Mouse (Mus musculus): ENCODE results near the gene Fam196b.

The Fam196b gene

DNA sequence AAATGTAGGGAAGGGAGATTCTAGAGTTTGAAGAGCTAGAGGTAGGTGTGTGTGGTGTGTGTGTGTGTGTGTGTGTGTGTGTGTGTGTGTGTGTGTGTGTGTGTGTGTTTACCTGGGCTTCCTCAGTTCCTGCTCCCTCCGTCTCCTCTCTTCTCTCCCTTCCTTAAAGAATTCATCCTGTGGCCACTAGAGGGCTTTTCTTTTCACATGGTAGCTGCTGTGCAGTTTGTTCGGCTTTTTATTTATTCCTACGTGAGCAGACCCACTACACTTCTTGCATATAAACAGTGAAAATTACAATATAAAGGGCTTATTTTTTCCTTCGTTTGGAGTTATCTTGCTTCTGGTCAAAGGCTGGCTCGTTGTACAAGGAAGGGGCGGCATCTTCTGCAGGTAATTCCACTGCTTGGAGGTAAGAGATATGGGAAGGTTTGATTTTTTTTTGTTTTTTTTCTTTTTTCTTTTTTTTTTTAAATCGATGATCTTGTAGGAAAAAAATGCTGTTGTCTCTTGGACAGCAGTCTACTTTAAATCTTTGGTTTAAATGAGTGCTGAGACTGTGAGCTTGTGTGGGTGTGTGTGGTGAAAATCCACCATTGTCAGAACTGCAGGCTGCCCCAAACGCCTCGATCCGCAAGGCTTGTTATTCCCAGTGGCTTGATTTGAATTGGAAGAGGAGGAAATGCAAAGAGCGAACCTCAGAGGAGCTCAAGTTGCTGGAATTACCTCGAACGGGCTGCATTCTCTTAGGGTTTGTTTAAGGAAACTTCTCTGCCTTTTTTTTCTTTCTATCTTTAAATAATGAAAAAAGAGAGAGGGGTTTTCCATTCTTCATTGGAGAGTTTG lies at the start of gene Fam196b:
Gene Fam196b (plus strand): TSS at position 289 of the 846 bp plus-strand sequence.
- peak; percentile 13 for DNase-seq (ENCODE audit: low spot score)

- no peak for DNase-seq (ENCODE audit: low spot score)
These were observed 42.6 kb upstream of the Fam196b start for GRCm38 (mm10) chr11:34272016-34272415.

DNA sequence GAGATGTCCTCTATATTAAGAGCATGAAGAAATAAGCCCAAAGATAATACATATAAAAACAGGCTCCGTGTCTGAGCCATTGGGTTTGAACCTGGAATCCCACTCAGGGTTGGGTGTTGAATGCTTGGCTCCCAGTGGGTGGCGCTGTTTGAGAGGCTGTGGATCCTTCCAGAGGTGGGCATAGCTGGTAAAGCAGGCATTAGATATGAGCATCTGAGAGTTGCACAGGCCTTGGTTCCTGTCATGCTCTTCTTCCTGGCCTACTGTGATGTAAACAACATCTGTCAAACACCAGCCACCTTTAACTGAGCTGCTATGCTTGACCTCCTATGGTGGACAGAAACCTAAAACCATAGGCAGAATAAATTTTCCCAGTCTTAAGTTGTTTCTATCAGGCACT lies 38.7 kb upstream of the Fam196b start:
- DNase-seq (ENCODE audit: low spot score): no peak

DNA sequence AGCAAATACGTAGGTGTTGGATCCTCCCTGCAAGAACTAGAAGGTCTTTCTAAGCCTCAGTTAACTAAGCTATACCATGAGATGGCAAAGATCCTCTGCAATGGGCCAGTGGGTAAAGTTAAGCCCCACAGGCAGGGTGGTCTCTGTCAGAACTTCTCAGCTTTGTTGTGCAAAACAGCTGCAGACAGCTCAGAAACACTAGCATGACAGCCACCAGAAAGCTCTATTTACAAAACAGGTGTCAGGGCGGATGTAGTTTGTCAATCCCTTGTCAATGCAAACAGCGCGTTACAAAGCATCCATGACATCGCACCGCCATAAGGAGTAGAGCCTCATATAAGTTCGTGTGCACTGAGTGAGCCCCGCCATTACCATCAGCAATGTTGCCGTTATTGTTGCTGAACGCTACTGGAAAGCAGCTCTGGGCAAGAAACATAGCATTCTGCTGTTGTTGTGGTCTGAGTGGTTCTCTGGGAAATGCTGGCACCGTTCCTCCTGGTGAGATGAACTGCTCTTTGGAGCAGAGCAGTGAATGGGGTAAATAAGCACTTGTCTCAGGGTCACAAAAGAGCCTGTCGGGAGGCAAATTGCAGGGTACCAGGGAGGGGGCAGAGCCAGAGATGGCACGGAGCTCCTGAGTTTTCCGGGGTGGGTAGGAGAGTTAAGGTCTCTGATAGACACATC lies 38.1 kb upstream of the Fam196b start:
- DNase-seq (ENCODE audit: low spot score): no peak

DNA sequence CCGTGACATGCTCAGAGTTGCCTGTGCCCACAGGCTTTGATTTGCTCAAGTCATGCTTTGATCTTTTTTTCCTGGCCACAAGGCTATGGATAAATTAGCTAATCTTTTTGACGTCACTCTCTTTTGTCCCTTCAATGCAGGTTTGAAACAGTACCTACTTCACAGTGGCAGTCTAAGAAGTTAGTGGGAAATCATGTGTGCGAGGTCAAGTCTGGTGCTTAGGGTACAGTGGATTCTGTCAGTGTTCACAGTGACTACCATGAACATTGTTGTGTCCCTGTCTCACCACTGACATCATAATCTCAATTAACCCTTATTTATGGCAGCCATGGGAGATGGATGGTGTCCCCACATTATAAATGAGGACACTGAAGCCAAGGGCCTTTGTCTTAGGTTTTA lies 37.6 kb upstream of the Fam196b start:
- no peak for DNase-seq (ENCODE audit: low spot score)

DNA sequence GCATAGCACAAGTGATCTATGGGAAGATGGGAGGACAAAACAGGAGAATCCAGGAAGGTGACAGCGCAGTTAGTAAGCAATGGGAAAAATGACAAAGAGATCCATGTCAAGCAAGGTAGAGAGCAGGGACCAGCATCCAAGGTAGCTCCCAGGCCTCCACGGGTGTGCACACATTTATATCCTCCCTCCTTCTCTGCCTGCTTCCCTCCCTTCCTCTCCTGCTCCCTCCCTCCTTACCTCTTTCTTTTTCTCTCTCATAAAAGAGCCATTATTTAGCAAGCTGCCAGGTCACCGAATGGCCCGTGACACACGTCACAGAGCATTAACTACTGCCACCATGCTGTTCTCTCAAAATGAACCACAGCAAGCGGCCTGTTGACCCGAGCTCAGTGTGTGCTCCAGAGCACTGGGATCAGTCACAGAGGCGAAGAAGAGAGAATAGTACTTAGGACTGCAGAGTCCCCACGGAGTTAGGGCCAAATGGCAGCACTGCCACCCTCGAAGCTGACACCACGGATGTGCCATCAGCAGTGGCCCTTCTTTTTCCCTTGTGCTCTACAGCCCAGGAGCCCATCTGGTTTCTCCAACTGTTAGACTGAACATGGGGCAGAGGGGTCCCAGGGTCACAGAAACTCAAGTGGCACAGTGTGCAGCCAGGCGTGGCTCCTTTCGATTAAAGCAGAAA lies 30.4 kb upstream of the Fam196b start:
- no peak for DNase-seq (ENCODE audit: low spot score)

DNA sequence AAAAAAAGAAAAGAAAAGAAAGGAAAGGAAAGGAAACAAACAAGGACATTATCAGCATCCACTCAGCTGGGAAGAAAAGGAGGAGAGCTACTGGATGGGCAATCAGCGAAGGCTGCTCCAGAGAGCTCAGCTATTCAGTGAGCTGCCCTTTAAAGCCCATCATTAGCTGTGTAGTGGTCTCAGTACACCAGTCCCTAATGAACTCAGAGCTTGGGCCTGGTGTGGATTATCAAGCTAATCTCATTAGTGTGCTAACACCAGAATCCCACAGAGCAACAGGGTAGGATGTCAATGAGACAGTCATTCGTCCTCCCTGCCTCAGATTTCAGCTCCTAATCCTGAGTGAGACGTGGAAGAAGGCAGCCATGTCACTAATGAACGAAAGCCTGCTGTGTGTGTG lies 24.4 kb upstream of the Fam196b start:
- DNase-seq (ENCODE audit: low spot score): no peak

DNA sequence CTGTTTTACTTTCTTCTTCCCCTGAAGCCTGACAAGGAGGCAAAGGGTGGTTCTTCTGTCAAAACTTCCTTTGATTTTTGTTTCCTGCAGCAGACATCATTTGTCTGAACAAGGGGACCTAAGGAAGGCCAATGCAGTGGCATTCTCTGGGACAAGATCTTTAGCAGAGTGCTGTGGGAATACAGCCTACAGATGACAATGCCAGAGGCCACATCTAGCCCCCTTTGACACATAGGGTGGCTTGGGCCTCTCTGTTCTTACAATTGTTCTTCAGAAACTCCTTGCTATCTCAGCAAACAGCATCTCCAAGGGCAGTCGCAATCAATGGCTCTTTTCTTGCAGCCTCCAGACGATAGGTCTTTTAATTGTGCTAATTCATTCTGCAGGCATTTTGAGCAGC lies 23.9 kb upstream of the Fam196b start:
- no peak for DNase-seq (ENCODE audit: low spot score)

GRCm38 (mm10) chr11:34291304-34291703 lies 23.3 kb upstream of the Fam196b start:
- no peak for DNase-seq (ENCODE audit: low spot score)

- DNase-seq (ENCODE audit: low spot score): no peak
These were observed 16.8 kb upstream of the Fam196b start for GRCm38 (mm10) chr11:34297698-34298378.

DNA sequence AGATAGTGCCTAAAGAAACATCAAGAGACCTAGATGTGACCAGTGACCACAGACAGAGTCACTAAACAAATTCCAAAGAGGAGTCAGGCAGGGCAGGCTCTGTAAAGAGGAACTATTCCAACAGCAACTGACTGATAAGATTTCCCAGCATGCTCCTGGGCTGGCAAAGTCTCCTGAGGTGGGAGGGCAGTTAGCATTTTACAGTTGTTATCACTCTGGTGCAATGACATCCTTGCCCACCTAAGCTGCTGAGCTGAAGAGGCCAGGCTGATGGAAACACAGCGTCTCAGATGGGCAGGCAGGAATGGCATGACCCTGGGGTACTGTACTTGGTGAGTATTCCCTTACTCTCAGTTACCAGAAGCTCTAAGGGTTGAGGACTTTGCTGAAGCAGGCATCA lies 15.1 kb upstream of the Fam196b start:
- DNase-seq (ENCODE audit: low spot score): no peak

DNA sequence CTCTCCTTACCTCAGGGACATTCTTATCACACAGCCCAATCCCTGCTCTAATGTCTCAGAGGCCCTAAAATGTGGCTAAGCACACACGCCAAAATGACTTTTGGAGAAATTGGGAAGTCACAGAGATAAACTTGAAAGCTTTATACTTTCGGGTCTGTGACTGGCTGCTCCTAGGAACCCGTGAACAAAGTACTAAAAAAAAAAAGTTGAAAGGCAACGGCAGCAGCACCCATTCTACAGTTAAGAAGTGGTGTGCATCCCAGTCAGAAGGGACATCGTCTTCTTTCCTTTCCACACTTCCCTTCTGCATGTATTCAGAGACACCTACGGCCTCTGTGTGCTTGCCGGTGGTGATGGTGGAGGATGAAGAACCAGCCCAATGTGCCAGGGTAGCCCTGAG lies 14.6 kb upstream of the Fam196b start:
- no peak for DNase-seq (ENCODE audit: low spot score)

DNA sequence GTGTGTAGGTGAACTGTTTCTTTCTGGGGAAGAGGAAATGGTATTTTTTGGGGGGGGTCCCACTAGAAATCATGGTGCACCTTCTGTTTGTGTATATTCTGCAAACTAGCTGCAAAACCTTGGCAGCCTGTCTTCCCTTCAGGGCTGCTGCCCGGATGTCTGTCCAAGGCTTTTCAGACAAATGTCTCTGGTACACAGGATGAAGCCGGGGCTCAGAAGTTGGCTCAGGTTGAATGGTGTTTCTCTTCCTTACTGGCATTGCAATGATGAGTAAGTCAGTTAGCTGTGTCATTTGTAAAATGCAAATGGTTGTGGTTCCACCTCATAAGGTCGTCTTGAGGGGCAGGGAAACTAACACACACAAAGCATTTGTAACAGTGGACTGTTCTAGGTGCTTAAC lies 8.4 kb upstream of the Fam196b start:
- DNase-seq (ENCODE audit: low spot score): no peak

- no peak for DNase-seq (ENCODE audit: low spot score)
These were observed 5.9 kb upstream of the Fam196b start for GRCm38 (mm10) chr11:34308731-34309130.

DNA sequence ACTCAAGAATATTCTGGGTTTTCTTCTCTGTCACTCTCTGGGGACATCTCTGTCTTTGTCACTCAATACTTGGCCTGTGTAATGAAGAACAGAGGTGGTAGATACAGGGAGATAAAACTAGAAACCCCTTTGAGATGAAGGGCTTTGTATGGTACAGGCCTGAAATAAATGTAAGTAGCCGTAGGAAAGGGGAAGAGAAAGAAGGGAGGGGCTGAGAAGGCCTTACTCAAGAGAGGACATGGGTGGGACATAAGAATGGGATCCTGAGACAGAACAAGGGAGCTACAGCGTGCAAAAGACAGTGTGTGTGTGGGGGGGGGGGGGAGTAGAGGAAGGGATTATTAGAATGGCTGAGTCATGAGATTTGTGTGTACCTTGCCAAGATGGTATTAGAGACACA lies 5.3 kb upstream of the Fam196b start:
- no peak for DNase-seq (ENCODE audit: low spot score)

DNA sequence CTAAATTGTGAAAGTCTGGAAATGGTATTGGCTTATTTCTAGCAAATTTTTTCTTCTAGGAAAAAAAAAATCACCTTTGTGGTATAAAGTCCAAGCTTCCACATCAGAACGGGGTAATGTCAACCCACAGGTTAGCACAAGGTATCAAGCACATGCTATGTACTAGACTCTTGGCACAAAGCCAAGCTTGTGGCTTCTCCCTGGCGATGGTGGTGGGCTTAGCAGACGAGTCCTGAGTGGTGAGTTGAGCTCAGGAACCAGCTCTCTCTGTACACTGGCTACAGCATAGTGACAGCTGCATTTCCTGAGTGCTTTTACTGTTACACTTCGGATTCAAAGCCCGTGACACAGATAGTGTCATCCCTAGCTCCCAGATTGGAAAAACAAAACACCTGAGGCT lies 2.9 kb upstream of the Fam196b start:
- DNase-seq (ENCODE audit: low spot score): no peak

DNA sequence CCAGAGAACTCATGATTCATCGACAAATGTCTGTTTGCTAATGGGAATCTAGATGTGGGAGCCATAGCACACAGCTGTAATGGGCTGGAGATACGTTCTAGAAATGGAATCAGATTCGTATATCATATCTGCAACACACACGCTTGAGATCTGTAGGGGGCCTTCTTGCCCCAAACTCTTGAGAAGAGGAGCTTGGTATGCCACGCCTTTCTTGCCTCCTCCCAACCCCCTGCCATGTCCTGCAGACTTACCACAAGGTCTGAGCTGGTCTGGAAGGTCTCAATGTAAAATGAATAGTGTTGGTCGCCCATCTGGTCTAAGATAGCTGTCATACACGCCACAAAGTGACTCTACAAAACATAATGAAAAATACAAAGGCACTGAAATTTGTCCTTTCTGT lies 2.4 kb upstream of the Fam196b start:
- DNase-seq (ENCODE audit: low spot score): no peak

- DNase-seq (ENCODE audit: low spot score): no peak
These were observed 761 bp downstream of the Fam196b start for GRCm38 (mm10) chr11:34315383-34315782.

DNA sequence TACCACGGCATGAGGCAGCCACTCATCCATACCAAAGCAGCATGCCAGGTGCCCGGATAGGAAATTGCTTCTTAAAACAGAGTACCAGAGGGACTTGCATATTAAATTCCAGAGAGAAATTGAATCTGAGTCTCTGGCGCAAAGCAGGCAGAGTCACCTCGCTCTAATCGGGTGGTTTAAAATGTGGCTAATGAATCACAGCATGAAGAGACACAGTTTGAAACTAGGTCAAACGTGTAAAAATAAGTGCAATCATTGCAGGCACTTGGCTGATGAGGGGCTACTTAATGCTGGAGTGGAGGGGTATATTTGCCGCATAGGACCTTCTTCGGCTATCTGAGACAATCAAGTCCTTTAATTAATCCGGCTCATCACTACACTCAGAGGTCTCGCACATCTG lies 1.6 kb downstream of the Fam196b start:
- DNase-seq (ENCODE audit: low spot score): no peak

DNA sequence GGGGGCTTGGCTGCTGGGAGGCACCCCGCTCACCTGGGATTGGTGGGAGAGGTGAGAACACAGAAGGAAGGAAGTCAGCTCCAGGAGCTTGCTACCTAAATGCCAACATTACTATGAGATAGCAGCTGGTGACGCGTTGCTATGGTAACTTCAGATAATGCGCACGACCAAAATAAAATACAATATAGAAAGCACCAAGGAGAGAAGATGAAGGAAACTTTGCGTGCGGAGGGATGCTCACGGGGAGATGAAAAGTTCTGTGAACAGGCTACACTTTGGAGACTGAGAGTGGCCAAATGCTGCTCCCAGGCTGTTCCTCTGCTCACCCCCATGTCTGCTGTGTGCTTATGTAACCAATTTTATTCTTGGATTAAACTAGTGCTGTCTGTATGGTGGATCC lies 2.4 kb downstream of the Fam196b start:
- no peak for DNase-seq (ENCODE audit: low spot score)

- no peak for DNase-seq (ENCODE audit: low spot score)
These were observed 4.7 kb downstream of the Fam196b start for GRCm38 (mm10) chr11:34319282-34319681.

DNA sequence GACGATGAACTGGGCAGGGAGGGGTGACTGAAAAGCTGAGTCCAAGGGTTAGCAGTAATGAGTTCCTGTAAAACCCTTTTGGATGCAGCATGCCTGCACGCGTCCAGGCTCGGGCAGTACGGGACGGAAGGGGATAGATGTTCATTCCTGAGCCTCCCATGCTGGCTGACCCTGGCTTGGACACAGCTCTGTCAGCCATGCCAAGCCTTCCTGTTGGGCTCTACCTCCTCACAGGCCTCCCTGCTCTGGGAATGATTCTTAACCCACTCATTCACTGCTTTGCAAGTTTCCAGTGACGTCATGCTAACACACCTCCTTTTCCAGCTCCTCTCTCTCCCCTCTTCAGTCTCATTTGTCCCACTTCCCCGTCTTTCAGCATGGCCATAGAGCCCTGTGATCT lies 9.0 kb downstream of the Fam196b start:
- DNase-seq (ENCODE audit: low spot score): no peak
